Mouse (Mus musculus): ENCODE measurements around the gene Pus7l.
A peak's percentile ranks its signal among the peaks of the same experiment; 100 is the strongest.

The Pus7l gene

GRCm38 (mm10) chr15:94543409-94544051 lies at the start of gene Pus7l, which contains the start of gene Irak4:
Pus7l (minus strand) TSS chr15:94543547.
Irak4 (plus strand) TSS chr15:94543643.
- peak; percentile 95 for DNase-seq (ENCODE audit: low read depth, low spot score)

- no peak for DNase-seq (ENCODE audit: low read depth, low spot score)
Measured at GRCm38 (mm10) chr15:94591356-94591755, 48.0 kb upstream of the Pus7l start.

GRCm38 (mm10) chr15:94590083-94590482 lies 46.7 kb upstream of the Pus7l start:
- DNase-seq (ENCODE audit: low read depth, low spot score) = no peak

- peak; percentile 93 for DNase-seq (ENCODE audit: low read depth, low spot score)
Measured at GRCm38 (mm10) chr15:94589219-94590075, 46.1 kb upstream of the Pus7l start, which contains the start of gene Twf1. Twf1 (minus strand) TSS chr15:94589889.

GRCm38 (mm10) chr15:94587826-94588715 lies 44.7 kb upstream of the Pus7l start:
- no peak for DNase-seq (ENCODE audit: low read depth, low spot score)

- no peak for DNase-seq (ENCODE audit: low read depth, low spot score)
Measured at GRCm38 (mm10) chr15:94584738-94585137, 41.4 kb upstream of the Pus7l start.

GRCm38 (mm10) chr15:94583153-94583552 lies 39.8 kb upstream of the Pus7l start:
- no peak for DNase-seq (ENCODE audit: low read depth, low spot score)

- DNase-seq (ENCODE audit: low read depth, low spot score) = no peak
Measured at GRCm38 (mm10) chr15:94582000-94582593, 38.8 kb upstream of the Pus7l start.

- no peak for DNase-seq (ENCODE audit: low read depth, low spot score)
Measured at GRCm38 (mm10) chr15:94574566-94575268, 31.4 kb upstream of the Pus7l start.

- no peak for DNase-seq (ENCODE audit: low read depth, low spot score)
Measured at GRCm38 (mm10) chr15:94572746-94573145, 29.4 kb upstream of the Pus7l start.

- no peak for DNase-seq (ENCODE audit: low read depth, low spot score)
Measured at GRCm38 (mm10) chr15:94571501-94571900, 28.2 kb upstream of the Pus7l start.

- no peak for DNase-seq (ENCODE audit: low read depth, low spot score)
Measured at GRCm38 (mm10) chr15:94568496-94569182, 25.3 kb upstream of the Pus7l start.

- DNase-seq (ENCODE audit: low read depth, low spot score) = no peak
Measured at GRCm38 (mm10) chr15:94565854-94566253, 22.5 kb upstream of the Pus7l start.

- DNase-seq (ENCODE audit: low read depth, low spot score) = no peak
Measured at GRCm38 (mm10) chr15:94564909-94565308, 21.6 kb upstream of the Pus7l start.

- no peak for DNase-seq (ENCODE audit: low read depth, low spot score)
Measured at GRCm38 (mm10) chr15:94558895-94559656, 15.7 kb upstream of the Pus7l start.

GRCm38 (mm10) chr15:94557442-94557841 lies 14.1 kb upstream of the Pus7l start:
- peak; percentile 86 for DNase-seq (ENCODE audit: low read depth, low spot score)

- no peak for DNase-seq (ENCODE audit: low read depth, low spot score)
Measured at GRCm38 (mm10) chr15:94553536-94553935, 10.2 kb upstream of the Pus7l start.

GRCm38 (mm10) chr15:94544844-94545243 lies 1.5 kb upstream of the Pus7l start:
- no peak for DNase-seq (ENCODE audit: low read depth, low spot score)

GRCm38 (mm10) chr15:94544052-94544636 lies 797 bp upstream of the Pus7l start:
- no peak for DNase-seq (ENCODE audit: low read depth, low spot score)
